Mouse (Mus musculus): ENCODE measurements at regions not wholly inside any gene's neighbourhood (a gene's known extent, or its start where the extent isn't known, plus 50 kb on each side); places are given as distances from the start of the nearest gene placed in this dataset.

DNA sequence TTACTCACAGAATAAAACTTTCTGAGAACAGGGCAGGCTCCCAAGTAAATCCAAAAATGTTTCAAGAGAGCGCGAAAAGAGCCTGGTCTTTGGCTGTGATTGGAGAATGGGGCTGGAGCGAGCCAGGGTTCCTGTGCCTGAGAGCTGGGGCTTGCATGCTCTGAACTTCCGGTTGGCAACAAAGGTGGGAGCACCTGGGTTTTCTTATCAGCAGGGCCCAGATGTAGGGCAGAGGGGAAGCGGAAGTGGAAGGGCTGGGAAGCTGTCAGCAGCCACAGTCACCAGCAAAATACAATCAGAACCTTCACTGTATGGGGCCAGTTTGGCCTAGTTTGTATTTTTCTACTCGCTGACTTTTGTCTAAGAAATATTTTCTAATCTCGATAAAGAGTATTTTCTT, 193.9 kb downstream of the Mtx2 start:
- TF ChIP-seq CTCF (IDR thresholded peaks at IDR 0.05; ENCODE audit: borderline replicate concordance, control insufficient read depth, extremely low read depth, insufficient read depth, low read length, poor library complexity) (no peak), POLR2A (IDR thresholded peaks at IDR 0.05; ENCODE audit: control insufficient read depth, extremely low read depth, insufficient read depth, low read length, poor library complexity) (no peak)
- H3K4me1 ChIP-seq (replicated peaks; ENCODE audit: control insufficient read depth, insufficient read depth, low read length): peaks cover 3% of the 10 kb centered on the region
- H3K27me3 ChIP-seq (ENCODE audit: control insufficient read depth, insufficient read depth, low read length): no peaks in the 10 kb centered on the region; the same call in 1 of the 2 replicates
- DNase-seq: peak; percentile 69
- H3K27ac ChIP-seq (ENCODE audit: control insufficient read depth, insufficient read depth, low read length): no peak overlapping the region
- H3K4me3 ChIP-seq (ENCODE audit: control insufficient read depth, insufficient read depth, low read length): no peak overlapping the region
- H3K36me3 ChIP-seq (ENCODE audit: control insufficient read depth, insufficient read depth, low read length): no peaks in the 10 kb centered on the region
- 6% methylated on average over 7 of the region's 7 CpGs for WGBS

DNA sequence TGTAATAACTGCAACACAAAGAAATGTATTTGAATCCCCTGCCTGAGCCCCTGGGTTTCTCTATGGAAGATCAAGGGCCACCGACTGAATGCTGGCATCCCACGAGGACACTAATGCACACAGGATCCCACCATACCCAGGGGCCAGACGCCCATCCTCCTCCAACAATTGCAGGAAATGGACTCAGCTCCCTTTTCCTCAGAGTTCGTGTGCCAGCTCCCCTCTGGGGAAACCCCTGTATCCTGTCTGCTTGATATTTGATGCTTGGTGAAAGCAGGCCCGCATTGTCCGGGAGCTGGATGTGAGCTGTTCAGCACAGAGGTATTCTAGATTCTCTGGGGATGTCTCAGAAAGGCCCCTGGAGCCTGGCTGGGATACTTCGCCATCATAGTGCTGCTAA, 196.0 kb downstream of the Mtx2 start:
- H3K4me1 ChIP-seq (replicated peaks; ENCODE audit: control insufficient read depth, insufficient read depth, low read length): peaks cover 3% of the 10 kb centered on the region
- no peak overlapping the region for H3K27ac ChIP-seq (ENCODE audit: control insufficient read depth, insufficient read depth, low read length)
- no peaks in the 10 kb centered on the region; the same call in 1 of the 2 replicates for H3K27me3 ChIP-seq (ENCODE audit: control insufficient read depth, insufficient read depth, low read length)
- H3K36me3 ChIP-seq (ENCODE audit: control insufficient read depth, insufficient read depth, low read length): no peaks in the 10 kb centered on the region
- TF ChIP-seq CTCF (IDR thresholded peaks at IDR 0.05; ENCODE audit: borderline replicate concordance, control insufficient read depth, extremely low read depth, insufficient read depth, low read length, poor library complexity): no peak
- 92% methylated on average over 7 of the region's 7 CpGs for WGBS
- no peak overlapping the region for H3K4me3 ChIP-seq (ENCODE audit: control insufficient read depth, insufficient read depth, low read length)
- DNase-seq: no peak

DNA sequence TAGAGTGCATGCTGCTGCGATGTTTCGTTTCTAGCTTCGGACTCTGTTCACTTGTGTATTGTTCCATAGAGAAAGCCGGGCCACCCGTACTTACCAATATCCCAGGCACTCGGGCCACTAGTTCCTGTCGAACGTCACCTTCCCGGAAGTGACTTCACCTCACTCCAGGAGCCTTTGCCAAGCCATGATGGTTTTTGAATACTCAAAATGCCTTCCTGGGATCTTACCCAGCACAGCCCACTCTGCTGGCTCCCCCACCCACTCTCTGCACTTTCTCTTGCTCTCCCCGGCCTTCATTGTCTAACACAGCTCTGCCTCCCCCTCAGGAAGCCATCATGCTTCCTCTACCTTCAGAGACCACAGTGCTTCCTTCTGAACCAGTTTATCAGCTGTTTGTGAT, 202.5 kb downstream of the Mtx2 start:
- no peak for DNase-seq
- TF ChIP-seq CTCF (IDR thresholded peaks at IDR 0.05; ENCODE audit: borderline replicate concordance, control insufficient read depth, extremely low read depth, insufficient read depth, low read length, poor library complexity) (no peak), POLR2A (IDR thresholded peaks at IDR 0.05; ENCODE audit: control insufficient read depth, extremely low read depth, insufficient read depth, low read length, poor library complexity) (no peak)
- no peaks in the 10 kb centered on the region; the same call in 1 of the 2 replicates for H3K4me1 ChIP-seq (replicated peaks; ENCODE audit: control insufficient read depth, insufficient read depth, low read length)
- no peaks in the 10 kb centered on the region for H3K36me3 ChIP-seq (ENCODE audit: control insufficient read depth, insufficient read depth, low read length)
- no peak overlapping the region for H3K4me3 ChIP-seq (ENCODE audit: control insufficient read depth, insufficient read depth, low read length)
- no peak overlapping the region for H3K27ac ChIP-seq (ENCODE audit: control insufficient read depth, insufficient read depth, low read length)
- H3K27me3 ChIP-seq (ENCODE audit: control insufficient read depth, insufficient read depth, low read length): no peaks in the 10 kb centered on the region
- 77% methylated on average over 10 of the region's 10 CpGs for WGBS

DNA sequence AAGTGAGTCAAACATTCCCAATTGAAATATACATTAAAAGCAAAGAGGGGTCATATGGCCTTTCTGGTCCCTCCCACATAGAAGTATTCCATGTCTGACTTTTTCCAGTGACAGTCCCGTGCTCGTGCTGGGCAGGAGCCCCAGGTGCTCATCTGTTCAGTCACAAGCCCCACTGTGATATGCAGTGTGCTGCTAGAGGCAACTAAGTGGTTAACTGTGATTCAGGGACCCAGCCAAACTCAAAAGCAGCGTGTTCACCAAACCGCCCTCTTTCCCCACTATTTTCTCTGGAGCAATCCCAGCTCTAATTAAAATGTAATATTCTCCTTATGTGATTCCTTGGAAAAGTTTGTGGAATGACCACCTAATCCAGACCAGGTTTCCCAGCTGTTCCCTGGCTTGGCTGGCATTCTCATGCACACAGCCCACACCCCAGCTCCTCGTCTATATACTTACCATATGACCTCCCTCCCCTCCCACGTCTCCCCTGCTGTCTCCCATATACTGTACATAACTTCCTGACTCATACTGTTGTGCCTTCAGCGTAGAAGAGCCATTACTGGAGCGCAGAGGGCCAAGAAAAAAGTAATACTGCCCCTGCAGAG, 203.6 kb downstream of the Mtx2 start:
- no peak for TF ChIP-seq CTCF (IDR thresholded peaks at IDR 0.05; ENCODE audit: borderline replicate concordance, control insufficient read depth, extremely low read depth, insufficient read depth, low read length, poor library complexity)
- no peak for TF ChIP-seq POLR2A (IDR thresholded peaks at IDR 0.05; ENCODE audit: control insufficient read depth, extremely low read depth, insufficient read depth, low read length, poor library complexity)
- no peak for DNase-seq
- 88% methylated on average over 8 of the region's 8 CpGs for WGBS
- Histone ChIP-seq H3K4me1 (replicated peaks; ENCODE audit: control insufficient read depth, insufficient read depth, low read length) (no peaks in the 10 kb centered on the region; the same call in 1 of the 2 replicates), H3K4me3 (ENCODE audit: control insufficient read depth, insufficient read depth, low read length) (no peak overlapping the region), H3K36me3 (ENCODE audit: control insufficient read depth, insufficient read depth, low read length) (no peaks in the 10 kb centered on the region), H3K27me3 (ENCODE audit: control insufficient read depth, insufficient read depth, low read length) (no peaks in the 10 kb centered on the region), H3K27ac (ENCODE audit: control insufficient read depth, insufficient read depth, low read length) (no peak overlapping the region)

DNA sequence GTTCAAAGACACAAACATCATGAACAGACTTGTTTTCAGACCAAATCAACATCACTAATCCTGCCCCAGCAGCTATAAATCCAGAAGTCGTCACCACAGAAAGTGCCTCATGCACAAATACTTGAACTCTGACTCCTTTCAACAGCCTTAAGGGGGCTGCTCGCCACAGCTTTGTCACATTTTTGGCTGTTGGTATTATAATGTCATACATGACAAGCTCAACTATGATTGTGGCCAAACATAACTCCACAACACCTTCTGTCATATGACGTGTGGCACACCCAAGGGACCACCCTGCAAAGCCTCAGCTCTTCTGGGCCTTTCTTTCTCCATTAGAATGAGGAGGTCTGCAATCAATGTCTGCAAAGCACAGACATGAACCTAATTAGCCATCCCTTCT, 209.1 kb downstream of the Mtx2 start:
- Histone ChIP-seq H3K36me3 (ENCODE audit: control insufficient read depth, insufficient read depth, low read length) (no peaks in the 10 kb centered on the region), H3K4me1 (replicated peaks; ENCODE audit: control insufficient read depth, insufficient read depth, low read length) (no peaks in the 10 kb centered on the region), H3K27me3 (ENCODE audit: control insufficient read depth, insufficient read depth, low read length) (no peaks in the 10 kb centered on the region), H3K4me3 (ENCODE audit: control insufficient read depth, insufficient read depth, low read length) (no peak overlapping the region), H3K27ac (ENCODE audit: control insufficient read depth, insufficient read depth, low read length) (no peak overlapping the region)
- TF ChIP-seq CTCF (IDR thresholded peaks at IDR 0.05; ENCODE audit: borderline replicate concordance, control insufficient read depth, extremely low read depth, insufficient read depth, low read length, poor library complexity): no peak
- no peak for TF ChIP-seq POLR2A (IDR thresholded peaks at IDR 0.05; ENCODE audit: control insufficient read depth, extremely low read depth, insufficient read depth, low read length, poor library complexity)
- 81% methylated on average over 3 of the region's 3 CpGs for WGBS
- no peak for DNase-seq

DNA sequence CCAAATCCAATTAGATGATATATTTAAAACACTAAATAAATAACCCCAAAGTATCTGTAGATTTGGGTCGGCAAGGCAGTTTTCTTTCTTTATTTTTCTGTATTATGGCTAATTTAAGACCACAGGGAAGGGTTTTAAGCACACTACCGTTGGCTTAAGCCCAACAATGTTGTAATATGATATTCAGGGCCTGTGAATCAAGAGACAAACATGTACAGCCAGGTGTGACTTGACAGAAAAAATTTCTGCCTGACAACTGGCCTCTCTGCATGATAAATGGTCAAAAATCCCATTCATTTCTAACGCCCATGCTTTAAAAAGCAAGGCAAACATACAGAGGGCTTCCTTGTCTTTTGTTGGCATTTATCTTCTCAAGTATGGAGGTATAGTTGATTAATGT, 213.5 kb downstream of the Mtx2 start:
- 78% methylated on average over 3 of the region's 3 CpGs for WGBS
- no peak for TF ChIP-seq CTCF (IDR thresholded peaks at IDR 0.05; ENCODE audit: borderline replicate concordance, control insufficient read depth, extremely low read depth, insufficient read depth, low read length, poor library complexity)
- no peak for TF ChIP-seq POLR2A (IDR thresholded peaks at IDR 0.05; ENCODE audit: control insufficient read depth, extremely low read depth, insufficient read depth, low read length, poor library complexity)

DNA sequence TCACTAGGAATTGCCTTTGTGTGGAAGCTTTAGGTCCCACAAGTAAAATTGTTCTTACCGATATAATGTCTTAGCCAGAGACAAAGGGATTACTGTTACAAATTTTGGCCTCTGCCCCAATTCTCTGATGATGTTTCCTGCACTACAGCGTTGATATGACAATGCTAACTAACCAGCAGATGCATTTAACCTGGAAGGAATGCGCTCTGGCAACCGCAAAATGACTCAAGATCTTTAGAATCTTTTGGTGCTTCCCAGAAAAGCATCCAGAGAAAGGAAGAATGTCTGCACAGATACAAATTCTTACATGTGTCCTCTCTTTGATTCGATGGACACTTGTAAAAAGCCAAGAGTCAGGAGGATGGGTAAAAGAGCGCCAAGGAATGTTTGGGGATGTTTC, 221.3 kb downstream of the Mtx2 start:
- H3K4me1 ChIP-seq (replicated peaks; ENCODE audit: control insufficient read depth, insufficient read depth, low read length): no peaks in the 10 kb centered on the region
- no peaks in the 10 kb centered on the region for H3K36me3 ChIP-seq (ENCODE audit: control insufficient read depth, insufficient read depth, low read length)
- DNase-seq: no peak
- H3K27me3 ChIP-seq (ENCODE audit: control insufficient read depth, insufficient read depth, low read length): no peaks in the 10 kb centered on the region
- WGBS: 87% methylated on average over 6 of the region's 6 CpGs
- H3K27ac ChIP-seq (ENCODE audit: control insufficient read depth, insufficient read depth, low read length): no peak overlapping the region
- no peak overlapping the region for H3K4me3 ChIP-seq (ENCODE audit: control insufficient read depth, insufficient read depth, low read length)
- TF ChIP-seq POLR2A (IDR thresholded peaks at IDR 0.05; ENCODE audit: control insufficient read depth, extremely low read depth, insufficient read depth, low read length, poor library complexity): no peak
- TF ChIP-seq CTCF (IDR thresholded peaks at IDR 0.05; ENCODE audit: borderline replicate concordance, control insufficient read depth, extremely low read depth, insufficient read depth, low read length, poor library complexity): no peak

More for the DNA sequence above, 213.5 kb downstream of the Mtx2 start:
- Histone ChIP-seq H3K27ac (ENCODE audit: control insufficient read depth, insufficient read depth, low read length) (no peak overlapping the region), H3K4me1 (replicated peaks; ENCODE audit: control insufficient read depth, insufficient read depth, low read length) (no peaks in the 10 kb centered on the region), H3K36me3 (ENCODE audit: control insufficient read depth, insufficient read depth, low read length) (no peaks in the 10 kb centered on the region), H3K4me3 (ENCODE audit: control insufficient read depth, insufficient read depth, low read length) (no peak overlapping the region), H3K27me3 (ENCODE audit: control insufficient read depth, insufficient read depth, low read length) (no peaks in the 10 kb centered on the region)
- DNase-seq: no peak
